Mouse (Mus musculus) kidney, postnatal 4 days (tissue): Measurements from ENCODE around the gene Cd244a.

Source experiments
- DNase-seq, 2 experiments: peaks; one replicate each; pipeline ENCODE4 v3.0.0; 2021; ENCODE audit warnings: mixed read lengths in 2 of 2

Gene Cd244a

GRCm38 (mm10) chr1:171604686-171605085, 45.7 kb downstream of the Cd244a start:
- DNase-seq, result no peak

DNA sequence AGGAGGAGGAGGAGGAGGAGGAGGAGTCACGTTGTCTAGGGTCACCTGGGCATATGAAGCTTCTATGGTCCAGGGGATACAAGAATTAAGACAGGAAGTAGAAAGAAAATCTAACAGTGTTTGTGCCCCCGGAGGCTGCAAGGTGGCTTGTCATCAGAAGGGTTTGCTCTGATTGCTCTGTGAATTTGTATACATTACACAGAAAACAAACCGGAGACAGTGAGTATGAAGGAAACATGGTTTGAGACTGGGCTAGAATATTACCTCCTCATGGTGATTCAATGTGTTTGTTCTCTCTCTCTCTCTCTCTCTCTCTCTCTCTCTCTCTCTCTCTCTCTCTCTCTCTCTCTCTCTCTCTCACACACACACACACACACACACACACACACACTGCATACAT, 47.7 kb downstream of the Cd244a start:
- DNase-seq, result no peak

GRCm38 (mm10) chr1:171607176-171607575, 48.2 kb downstream of the Cd244a start, which contains the start of gene Ly9:
TSS of gene Ly9 (minus strand) at chr1:171607410.
- no peak for DNase-seq

DNA sequence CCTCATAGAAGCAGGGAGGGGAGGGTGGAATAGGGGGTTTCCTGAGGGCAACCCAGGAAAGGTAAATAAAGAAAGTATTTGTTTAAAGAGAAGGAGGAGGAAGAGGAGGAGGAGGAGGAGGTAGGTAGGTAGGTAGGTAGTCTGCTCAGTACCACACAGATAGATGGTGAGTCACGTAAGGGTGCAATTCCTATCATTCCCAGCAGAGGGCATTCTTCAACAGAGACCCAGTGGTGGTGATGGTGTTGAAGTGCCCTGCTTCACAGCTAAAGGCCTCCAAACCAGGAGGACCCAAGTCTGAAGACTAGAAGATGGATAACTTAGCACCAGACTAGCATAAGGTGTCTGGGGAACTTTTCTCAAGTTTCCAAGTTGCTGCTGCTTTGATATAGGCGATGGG, 51.0 kb downstream of the Cd244a start:
- DNase-seq, result no peak

DNA sequence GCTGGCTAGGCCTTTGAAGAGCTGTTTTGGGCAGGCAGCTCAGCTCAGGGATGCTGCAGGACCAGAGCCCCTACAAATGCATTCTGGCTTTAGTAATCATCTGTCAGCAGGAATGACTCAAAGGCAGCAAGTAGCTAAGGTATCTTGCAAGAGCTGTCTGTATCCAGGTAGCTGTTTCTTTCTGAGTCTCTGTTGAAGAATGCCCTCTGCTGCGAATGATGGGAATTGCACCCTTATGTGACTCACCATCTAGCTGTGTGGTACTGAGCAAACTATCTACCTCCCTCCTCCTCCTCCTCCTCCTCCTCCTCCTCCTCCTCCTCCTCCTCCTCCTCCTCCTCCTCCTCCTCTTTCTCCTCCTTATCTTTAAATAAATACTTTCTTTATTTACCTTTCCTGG, 51.8 kb downstream of the Cd244a start:
- peak; percentile 22 to 24 for DNase-seq

GRCm38 (mm10) chr1:171613962-171614361, 55.0 kb downstream of the Cd244a start:
- DNase-seq, result no peak

DNA sequence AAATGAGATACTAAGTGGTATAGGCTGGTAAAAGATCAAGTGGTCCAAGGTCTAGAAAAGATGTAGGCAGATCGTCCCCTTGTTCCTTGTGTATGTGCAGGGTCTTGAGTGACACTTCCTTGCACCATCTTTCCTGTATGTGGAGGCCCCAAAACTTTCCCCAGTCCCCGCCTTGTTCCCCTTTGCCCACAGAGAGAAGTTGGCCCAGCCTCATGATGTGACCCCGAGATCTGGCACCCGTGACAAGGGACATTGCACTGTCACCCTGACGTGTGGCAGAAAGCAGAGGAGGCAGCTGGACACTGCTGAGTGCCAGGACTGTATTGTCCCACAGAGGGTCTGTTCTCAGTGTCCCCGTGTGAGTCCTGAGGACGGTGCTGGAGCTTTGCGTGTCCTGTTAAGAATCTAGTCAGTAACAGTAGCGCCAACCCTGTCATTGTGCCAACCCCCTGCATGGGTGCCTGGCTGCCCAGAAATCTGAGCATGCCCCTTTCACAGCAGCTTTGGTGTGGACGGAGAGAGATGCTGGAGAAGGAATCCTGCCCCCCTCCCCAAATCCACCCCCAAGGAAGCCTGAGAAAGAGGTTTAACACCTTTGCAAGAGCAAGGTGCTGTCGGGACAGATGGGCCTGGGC, 58.0 kb downstream of the Cd244a start:
- DNase-seq, result no peak

DNA sequence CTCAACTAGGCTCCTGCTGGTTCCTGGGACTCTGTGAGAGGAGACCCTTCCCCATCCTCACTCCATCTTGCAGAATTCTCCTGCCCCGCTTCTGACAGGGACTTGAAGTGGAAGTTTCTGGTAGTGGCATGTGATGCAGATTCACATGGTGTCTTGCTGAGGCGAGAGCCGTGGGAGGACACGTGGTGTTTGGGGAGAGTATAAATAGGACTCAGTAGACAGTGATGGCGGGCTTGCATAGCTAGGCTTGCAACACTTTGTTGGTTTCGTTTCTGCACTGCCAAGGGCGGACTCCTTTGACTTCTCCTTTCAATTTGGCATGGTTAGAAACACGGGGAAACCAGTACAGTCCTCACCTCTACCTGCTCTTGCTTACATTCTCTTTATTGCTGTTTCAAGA, 60.0 kb downstream of the Cd244a start:
- peak in 1 of 2 experiments; percentile 6 for DNase-seq

- no peak for DNase-seq
Measured at GRCm38 (mm10) chr1:171619645-171620044, 60.7 kb downstream of the Cd244a start.

DNA sequence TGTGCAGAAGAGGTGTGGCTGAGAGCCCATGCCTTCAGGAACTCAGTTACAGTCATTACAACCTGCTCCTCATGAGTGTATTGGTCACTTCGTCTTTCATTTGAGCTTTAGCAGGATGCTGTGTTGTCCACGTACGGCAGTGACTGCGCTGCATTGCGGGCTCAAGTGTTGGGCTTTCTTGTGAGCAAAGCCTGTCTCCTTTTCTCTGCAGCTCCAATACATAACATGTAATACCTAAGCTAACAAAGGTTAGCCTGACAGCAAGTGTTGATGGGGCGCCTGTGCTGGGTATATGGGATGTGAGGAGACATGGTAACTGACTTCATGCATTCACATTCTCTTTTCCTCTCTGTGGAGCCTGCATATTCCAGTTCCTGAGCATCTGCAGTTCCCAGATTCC, 61.1 kb downstream of the Cd244a start:
- DNase-seq, result no peak

DNA sequence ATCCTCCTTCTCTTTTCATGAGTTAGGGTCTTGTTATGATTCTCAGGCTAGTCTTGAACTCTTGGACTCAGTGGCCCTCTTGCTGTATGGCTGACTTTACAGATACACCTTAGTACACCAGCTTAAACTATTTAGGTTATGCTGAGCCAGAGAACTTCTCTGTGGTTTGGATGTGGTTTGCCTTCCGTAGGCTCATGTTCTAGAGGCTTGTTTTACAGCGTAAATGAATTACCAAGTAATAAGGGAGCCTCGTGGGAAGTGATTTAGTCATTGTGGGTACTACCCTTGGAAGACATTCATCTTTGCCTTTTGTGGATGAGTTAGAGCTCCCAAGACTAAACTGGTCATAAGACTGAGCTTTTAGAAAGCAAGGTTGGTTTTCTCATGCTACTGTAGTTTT, 68.8 kb downstream of the Cd244a start:
- DNase-seq, result no peak

- no peak for DNase-seq
Measured at GRCm38 (mm10) chr1:171629168-171629567, 70.2 kb downstream of the Cd244a start.

GRCm38 (mm10) chr1:171630041-171630440, 71.0 kb downstream of the Cd244a start:
- no peak for DNase-seq

DNA sequence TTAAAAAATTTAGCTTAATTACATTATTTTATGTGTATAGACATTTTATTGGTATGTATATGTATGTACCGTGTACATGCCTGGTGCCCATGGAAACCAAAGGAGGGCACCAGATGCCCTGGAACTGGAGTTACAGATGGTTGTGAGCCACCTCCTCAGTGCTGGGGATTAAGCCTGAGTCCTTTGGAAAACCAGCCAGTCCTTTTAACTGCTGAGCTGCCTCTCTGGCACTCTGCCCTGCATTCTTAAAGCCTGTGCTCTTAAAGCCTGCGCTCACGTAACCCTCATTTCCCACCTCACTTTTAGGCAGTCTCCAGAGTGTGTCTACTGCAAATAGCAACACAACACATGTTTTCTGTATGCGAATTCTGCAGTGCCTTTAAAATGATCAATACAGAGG, 71.9 kb downstream of the Cd244a start:
- DNase-seq, result no peak

- no peak for DNase-seq
Measured at GRCm38 (mm10) chr1:171631447-171631846, 72.5 kb downstream of the Cd244a start.

- no peak for DNase-seq
Measured at GRCm38 (mm10) chr1:171635696-171636095, 76.7 kb downstream of the Cd244a start.

GRCm38 (mm10) chr1:171637101-171637500, 78.1 kb downstream of the Cd244a start:
- DNase-seq, result no peak

GRCm38 (mm10) chr1:171638686-171639085, 79.7 kb downstream of the Cd244a start:
- DNase-seq, result no peak

DNA sequence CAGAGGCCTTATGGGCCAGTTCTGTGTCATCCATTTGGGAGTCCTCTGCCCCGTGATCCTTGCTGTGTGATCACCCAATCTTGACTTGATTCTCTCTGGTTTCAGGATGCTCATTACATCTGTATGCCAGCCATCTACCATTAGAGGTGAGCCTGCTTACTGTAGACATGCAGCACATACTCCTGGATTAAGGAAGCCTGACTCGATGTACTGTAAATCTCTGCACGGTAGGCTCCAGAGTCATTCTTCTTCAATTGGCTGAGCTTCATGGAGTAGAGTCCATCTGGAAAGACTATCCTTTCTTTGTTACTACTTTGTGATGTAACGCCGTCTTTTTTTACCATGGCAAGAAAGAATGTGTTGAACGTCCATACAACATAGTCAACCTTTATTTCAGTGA, 81.8 kb downstream of the Cd244a start:
- no peak for DNase-seq

GRCm38 (mm10) chr1:171643612-171644011, 84.6 kb downstream of the Cd244a start:
- DNase-seq, result no peak

- no peak for DNase-seq
Measured at GRCm38 (mm10) chr1:171646429-171646940, 87.5 kb downstream of the Cd244a start.

DNA sequence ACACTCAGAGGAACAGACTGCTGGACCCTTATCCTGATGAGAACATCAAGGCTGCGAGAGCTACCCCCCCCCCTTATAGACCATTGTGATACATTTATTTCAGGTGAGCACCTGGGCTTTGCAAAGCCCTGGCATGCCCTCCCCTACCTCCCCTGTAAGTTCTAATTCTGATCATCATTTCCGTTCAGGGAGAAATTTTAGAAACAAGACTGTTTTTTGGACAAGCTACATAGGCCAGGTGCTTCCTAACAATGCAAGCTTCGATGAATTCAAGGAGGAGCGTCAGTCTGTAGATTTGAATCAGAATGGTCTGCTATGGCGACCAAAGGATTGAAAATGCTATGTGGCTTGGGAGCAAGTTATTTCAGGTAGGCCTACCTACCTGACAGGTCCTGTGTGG, 88.7 kb downstream of the Cd244a start:
- no peak for DNase-seq

GRCm38 (mm10) chr1:171648840-171649239, 89.8 kb downstream of the Cd244a start:
- DNase-seq, result no peak

GRCm38 (mm10) chr1:171652734-171653133, 93.7 kb downstream of the Cd244a start, which contains the start of gene Slamf7:
TSS of gene Slamf7 (minus strand) at chr1:171653035.
- DNase-seq, result no peak

GRCm38 (mm10) chr1:171658561-171658991, 99.6 kb downstream of the Cd244a start:
- no peak for DNase-seq
